Mouse (Mus musculus) heart, embryonic 11.5 days (tissue): Measurements from ENCODE around the gene Ppp2r2d. TPM values are rescaled to one million over a fixed set of nuclear protein-coding genes. Genes with fewer than 3 reads are reported as not detected.

ENCODE experiments used
- ATAC-seq: fragments of 200-750 bp; cut with Nextera tagmentation; replicated peaks from 2 replicates; pipeline ENCODE4 v1.8.0; 2017; ENCODE audit warnings: moderate library complexity; ENCODE audit not compliant: insufficient number of reproducible peaks, low FRiP score, low TSS enrichment
- H3K27ac ChIP-seq: fragments of 300-500 bp; sonication (generic); 2 replicates; pipeline ENCODE4 v1.5.1; 2014; ENCODE audit warnings: mild to moderate bottlenecking, low read depth, low read length
- H3K27me3 ChIP-seq: fragments of 300-500 bp; sonication (generic); 2 replicates; pipeline ENCODE4 v1.6.1; 2014; ENCODE audit warnings: mild to moderate bottlenecking, low read length, mixed read lengths; ENCODE audit not compliant: control insufficient read depth, insufficient read depth
- H3K36me3 ChIP-seq: fragments of 300-500 bp; sonication (generic); 2 replicates; pipeline ENCODE4 v1.6.1; 2014; ENCODE audit warnings: mild to moderate bottlenecking, low read length, moderate library complexity, mixed read lengths; ENCODE audit not compliant: control insufficient read depth, insufficient read depth
- H3K4me1 ChIP-seq: fragments of 300-500 bp; sonication (generic); 2 replicates; pipeline ENCODE4 v1.6.1; 2014; ENCODE audit warnings: low read length; ENCODE audit not compliant: control insufficient read depth, insufficient read depth
- H3K4me2 ChIP-seq: fragments of 300-500 bp; sonication (generic); 2 replicates; pipeline ENCODE4 v1.6.1; 2014; ENCODE audit warnings: mild to moderate bottlenecking, moderate library complexity
- H3K4me3 ChIP-seq: fragments of 300-500 bp; sonication (generic); 2 replicates; pipeline ENCODE4 v1.5.1; 2014; ENCODE audit warnings: low read depth, low read length
- H3K9ac ChIP-seq: fragments of 300-500 bp; sonication (generic); 2 replicates; pipeline ENCODE4 v1.6.1; 2014; ENCODE audit warnings: mild to moderate bottlenecking, low read depth, low read length, moderate library complexity
- H3K9me3 ChIP-seq: fragments of 300-500 bp; sonication (generic); replicated peaks from 2 replicates; pipeline ENCODE4 v1.6.1; 2016; ENCODE audit warnings: low read length; ENCODE audit not compliant: control insufficient read depth
- WGBS: fragments of 180-500 bp; shearing (Covaris S2); extraction: QIAGEN DNeasy Blood & Tissue Kit; methylation state at CpG from one replicate; pipeline ENCODE4 v1.1.7; 2014; ENCODE audit not compliant: insufficient replicate concordance; 5-methylcytosine and 5-hydroxymethylcytosine counted together
- polyA plus RNA-seq: library from polyadenylated mRNA; unstranded; fragments of >200 nt; fragmentation: Nextera tagmentation; extraction: Ambion mirVana; gene quantifications from 2 replicates; pipeline ENCODE4 v1.2.1, GENCODE M21; 2014

Gene Ppp2r2d
- polyA plus RNA-seq, 1 experiment from 2014 or later = 42.8 TPM

DNA sequence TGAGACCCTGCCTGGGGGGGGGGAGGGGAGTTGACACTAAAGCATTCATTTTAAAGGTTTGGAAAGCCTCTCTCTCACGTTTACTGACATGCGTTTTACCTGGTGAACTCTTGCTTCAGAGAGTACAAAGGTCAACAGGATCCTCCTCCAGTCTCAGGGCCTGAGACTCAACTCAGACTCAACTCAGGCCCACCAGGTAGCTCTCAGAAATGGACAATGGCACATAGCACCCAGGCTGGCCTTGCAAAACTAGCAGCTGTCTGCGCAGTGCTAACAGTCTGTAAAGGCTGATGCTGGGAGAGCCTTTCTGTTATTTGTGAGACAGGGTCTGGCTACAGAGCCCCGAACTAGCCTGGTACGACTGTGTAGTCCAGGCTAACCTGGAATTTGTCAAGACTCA lies 62.1 kb downstream of the Ppp2r2d start:
- no peak for ATAC-seq
- H3K4me1 ChIP-seq = peaks cover 23% of the 10 kb centered on the region
- WGBS = 39% methylated on average over 5 of the region's 5 CpGs

DNA sequence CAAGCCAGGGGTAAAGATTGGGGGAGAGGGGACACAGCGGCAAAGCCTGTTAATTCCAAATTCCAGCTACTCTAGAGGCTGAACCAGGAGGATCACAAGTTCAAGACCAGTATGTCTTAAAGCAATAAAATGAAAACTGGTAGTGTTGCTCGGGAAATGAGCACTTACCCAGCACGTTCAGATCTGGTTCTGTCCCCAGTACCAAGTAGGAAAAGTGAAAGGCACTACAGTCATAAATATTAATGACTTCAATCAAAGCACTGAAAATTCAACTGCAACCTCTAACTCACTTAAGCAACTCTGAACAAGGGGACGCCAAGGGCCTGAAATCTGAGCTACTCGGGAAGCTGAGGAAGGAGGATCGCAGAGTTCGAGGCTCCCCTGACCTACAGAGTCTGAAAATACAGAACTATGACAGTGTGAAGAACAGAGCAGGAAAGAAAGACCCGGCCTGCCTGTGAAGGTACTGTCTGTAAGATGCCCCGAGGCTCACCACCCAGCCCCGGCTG lies 62.9 kb downstream of the Ppp2r2d start:
- Histone ChIP-seq H3K4me3 (peak overlapping the region; percentile 70), H3K27ac (peak overlapping the region; percentile 83), H3K36me3 (no peaks in the 10 kb centered on the region), H3K9ac (peak overlapping the region; percentile 80), H3K27me3 (no peaks in the 10 kb centered on the region), H3K4me2 (peak overlapping the region; percentile 74), H3K4me1 (peaks cover 20% of the 10 kb centered on the region), H3K9me3 (no peaks in the 10 kb centered on the region)
- ATAC-seq = no peak
- WGBS = 5% methylated on average over 10 of the region's 10 CpGs

More for the DNA sequence above, 62.1 kb downstream of the Ppp2r2d start:
- H3K9ac ChIP-seq = peak overlapping the region; percentile 80
- H3K27ac ChIP-seq = peak overlapping the region; percentile 83; the same call in 1 of the 2 replicates
- H3K27me3 ChIP-seq = no peaks in the 10 kb centered on the region
- no peaks in the 10 kb centered on the region for H3K9me3 ChIP-seq
- peak overlapping the region; percentile 70 for H3K4me3 ChIP-seq
- no peaks in the 10 kb centered on the region for H3K36me3 ChIP-seq
- peak overlapping the region; percentile 74 for H3K4me2 ChIP-seq

DNA sequence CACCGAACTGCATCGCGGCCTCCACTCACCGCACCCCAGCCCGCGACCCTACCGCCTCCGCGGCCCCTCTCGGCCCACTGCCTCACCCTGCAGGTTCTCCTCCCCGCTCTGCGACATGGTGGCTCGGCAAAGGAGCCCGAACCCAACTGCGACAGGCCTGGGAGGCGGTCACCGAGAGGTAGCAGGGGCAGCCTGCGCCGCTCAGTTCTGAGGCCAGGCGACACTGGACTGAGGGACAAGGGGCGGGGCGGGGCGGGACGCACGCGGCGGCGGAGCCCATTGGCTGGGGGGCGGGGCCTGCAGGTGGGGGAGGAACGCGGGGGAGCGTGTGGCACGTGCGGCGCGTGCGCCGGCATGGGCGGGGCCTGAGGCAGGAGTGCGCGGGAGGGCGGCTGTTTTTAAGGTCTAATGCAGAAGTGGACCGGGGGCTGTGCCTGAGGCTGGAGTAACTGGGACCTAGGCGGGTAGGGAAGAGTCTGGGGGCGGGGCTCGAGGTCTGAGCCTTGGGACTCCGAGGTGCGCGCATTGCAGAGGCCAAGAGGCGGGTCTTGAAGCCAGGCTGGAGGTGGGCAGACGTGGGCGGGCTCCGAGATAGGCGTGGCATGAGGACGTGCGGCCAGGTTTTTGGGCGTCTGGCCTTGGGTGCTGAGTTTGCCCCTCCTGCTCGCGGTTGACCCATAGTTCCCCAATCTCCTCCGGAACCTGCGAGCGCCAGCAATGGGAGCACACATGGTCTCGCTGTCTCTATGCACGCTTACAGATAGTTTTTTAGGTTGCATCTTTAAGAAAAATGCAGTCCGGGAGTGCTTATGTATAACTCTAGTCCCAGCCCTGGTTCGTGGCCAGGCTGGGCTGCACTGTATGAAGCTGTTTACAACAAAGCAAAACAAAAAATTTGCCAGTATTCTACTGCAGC lies 63.7 kb downstream of the Ppp2r2d start, which contains the start of gene Bnip3:
Gene Bnip3 (minus strand): TSS at position 243 of the 916 bp plus-strand sequence.
- H3K36me3 ChIP-seq = no peaks in the 10 kb centered on the region
- H3K9me3 ChIP-seq = no peaks in the 10 kb centered on the region
- H3K27ac ChIP-seq = peak within 1 kb of the TSS; percentile 83
- H3K4me3 ChIP-seq = peak within 1 kb of the TSS; percentile 70
- ATAC-seq = peak; percentile 94
- H3K9ac ChIP-seq = peak within 1 kb of the TSS; percentile 80
- peak within 1 kb of the TSS; percentile 74 for H3K4me2 ChIP-seq
- under 1% methylated on average over 56 of the region's 66 CpGs for WGBS
- H3K27me3 ChIP-seq = no peaks in the 10 kb centered on the region
- H3K4me1 ChIP-seq = peaks cover 20% of the 10 kb centered on the region

DNA sequence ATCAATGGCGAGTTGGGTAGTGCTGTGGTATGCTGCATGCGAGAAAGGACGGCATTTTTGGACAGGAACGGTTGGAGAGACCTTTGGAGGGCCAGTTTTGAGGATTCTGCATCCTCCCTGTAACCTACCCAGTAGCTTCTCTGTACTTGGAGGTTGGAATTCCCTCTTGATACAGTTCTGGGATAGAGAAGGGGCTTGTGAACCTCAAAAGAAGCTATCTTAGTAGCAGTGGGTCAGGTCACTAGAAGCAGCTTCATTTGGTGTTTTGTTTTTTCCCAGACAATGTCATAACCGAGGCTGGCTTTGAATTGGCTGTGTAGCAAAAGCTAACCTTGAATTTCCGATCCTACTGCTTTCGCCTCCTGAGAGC lies 64.3 kb downstream of the Ppp2r2d start:
- Histone ChIP-seq H3K4me1 (peaks cover 20% of the 10 kb centered on the region), H3K9ac (peak overlapping the region; percentile 69; the same call in 1 of the 2 replicates), H3K9me3 (no peaks in the 10 kb centered on the region), H3K4me2 (peak overlapping the region; percentile 74), H3K4me3 (peak overlapping the region; percentile 70), H3K27me3 (no peaks in the 10 kb centered on the region), H3K27ac (peak overlapping the region; percentile 83), H3K36me3 (no peaks in the 10 kb centered on the region)
- ATAC-seq = no peak
- whole genome bisulfite sequencing = 27% methylated on average over 7 of the region's 7 CpGs

DNA sequence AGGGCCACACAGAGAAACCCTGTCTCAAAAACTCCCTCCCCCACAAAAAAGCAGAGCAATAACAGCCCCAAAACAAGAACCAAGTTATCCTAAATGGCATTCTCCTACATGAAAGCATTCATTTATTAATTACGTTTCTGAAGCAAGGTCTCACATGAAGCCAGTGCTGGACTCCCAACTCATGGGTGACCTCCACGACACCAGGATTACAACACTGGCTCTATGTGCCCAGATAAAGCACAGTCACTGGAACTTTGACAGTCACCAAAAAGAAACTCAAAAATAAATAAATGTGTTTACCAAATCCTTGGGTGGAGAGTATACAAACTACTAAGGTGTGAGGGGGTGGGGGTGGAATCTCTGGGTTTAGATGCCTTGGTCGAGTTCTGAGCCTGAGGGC lies 67.7 kb downstream of the Ppp2r2d start:
- no peaks in the 10 kb centered on the region for H3K36me3 ChIP-seq
- H3K4me3 ChIP-seq = no peak overlapping the region
- no peaks in the 10 kb centered on the region for H3K27me3 ChIP-seq
- H3K4me1 ChIP-seq = peaks cover 4% of the 10 kb centered on the region; the same call in 1 of the 2 replicates
- no peak overlapping the region for H3K27ac ChIP-seq
- no peak overlapping the region for H3K4me2 ChIP-seq
- no peak overlapping the region for H3K9ac ChIP-seq
- WGBS = 66% methylated on average over 3 of the region's 3 CpGs
- H3K9me3 ChIP-seq = no peaks in the 10 kb centered on the region
- no peak for ATAC-seq

DNA sequence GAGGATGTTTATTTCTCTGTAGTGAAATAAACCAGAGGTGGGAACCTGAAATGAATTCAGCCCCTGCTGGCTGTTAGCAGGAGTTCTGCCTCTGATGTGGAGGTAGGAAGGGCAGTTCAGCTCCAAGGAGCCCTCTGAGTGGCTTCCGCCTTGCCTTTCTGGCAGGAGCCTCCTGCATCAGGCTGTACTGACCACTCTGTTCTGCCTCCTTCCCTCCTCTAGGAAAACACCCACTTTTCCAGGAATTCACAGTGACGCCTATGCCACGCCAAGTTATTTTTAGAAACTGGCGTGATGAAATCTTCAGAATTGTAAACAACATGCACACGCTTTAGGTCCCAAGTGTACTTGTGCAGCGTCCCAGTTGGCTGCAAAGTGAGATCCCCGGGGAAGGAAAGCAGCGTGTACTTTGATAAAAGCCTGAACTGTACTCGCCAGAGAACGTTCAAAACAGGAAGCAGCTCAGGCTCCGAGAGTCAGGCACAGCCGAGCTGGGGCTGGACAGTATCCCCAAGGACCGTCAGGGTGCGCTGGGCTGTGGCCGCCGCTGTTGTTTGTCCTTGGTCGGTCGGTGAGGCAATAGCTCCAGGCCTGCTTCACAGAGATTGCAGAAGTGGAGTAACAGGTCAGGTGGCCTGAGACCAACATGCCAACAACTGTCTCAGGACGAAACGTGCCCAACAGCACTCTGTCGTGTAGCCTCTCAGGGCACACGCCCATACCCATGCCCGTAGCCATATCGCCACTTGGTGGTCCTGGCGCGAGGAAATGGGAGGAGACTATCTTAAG lies 73.5 kb downstream of the Ppp2r2d start:
- peak overlapping the region; percentile 66 for H3K4me2 ChIP-seq
- H3K9ac ChIP-seq = peak overlapping the region; percentile 66
- H3K27me3 ChIP-seq = no peaks in the 10 kb centered on the region
- peak overlapping the region; percentile 87 for H3K27ac ChIP-seq
- no peaks in the 10 kb centered on the region for H3K4me1 ChIP-seq
- no peaks in the 10 kb centered on the region for H3K9me3 ChIP-seq
- peak overlapping the region; percentile 44 for H3K4me3 ChIP-seq
- H3K36me3 ChIP-seq = no peaks in the 10 kb centered on the region
- peak; percentile 82 for ATAC-seq
- under 1% methylated on average over 26 of the region's 26 CpGs for WGBS

DNA sequence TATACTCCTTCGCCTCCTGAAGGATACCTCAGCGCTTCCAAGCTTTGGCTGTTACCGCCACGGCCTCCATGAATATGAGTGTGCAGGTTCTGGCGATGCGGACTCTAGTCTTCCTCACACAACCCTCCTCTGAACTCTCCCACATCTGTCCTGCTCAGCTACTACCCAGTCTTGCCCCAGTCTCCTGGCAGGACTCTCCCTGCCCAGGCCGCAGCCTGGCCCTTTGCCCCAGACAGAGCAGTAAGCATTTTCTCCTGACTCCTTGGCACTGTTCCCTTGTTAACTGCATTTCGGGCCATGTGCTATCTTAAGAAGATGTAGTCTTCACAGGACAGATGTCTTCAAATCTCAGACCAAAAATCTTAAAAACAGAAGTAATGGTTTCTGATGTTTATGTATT lies 75.7 kb downstream of the Ppp2r2d start:
- Histone ChIP-seq H3K27me3 (no peaks in the 10 kb centered on the region), H3K4me2 (no peak overlapping the region), H3K36me3 (no peaks in the 10 kb centered on the region), H3K27ac (no peak overlapping the region), H3K9me3 (no peaks in the 10 kb centered on the region), H3K4me1 (no peaks in the 10 kb centered on the region), H3K9ac (no peak overlapping the region), H3K4me3 (no peak overlapping the region)
- no peak for ATAC-seq
- 94% methylated on average over 8 of the region's 8 CpGs for WGBS

DNA sequence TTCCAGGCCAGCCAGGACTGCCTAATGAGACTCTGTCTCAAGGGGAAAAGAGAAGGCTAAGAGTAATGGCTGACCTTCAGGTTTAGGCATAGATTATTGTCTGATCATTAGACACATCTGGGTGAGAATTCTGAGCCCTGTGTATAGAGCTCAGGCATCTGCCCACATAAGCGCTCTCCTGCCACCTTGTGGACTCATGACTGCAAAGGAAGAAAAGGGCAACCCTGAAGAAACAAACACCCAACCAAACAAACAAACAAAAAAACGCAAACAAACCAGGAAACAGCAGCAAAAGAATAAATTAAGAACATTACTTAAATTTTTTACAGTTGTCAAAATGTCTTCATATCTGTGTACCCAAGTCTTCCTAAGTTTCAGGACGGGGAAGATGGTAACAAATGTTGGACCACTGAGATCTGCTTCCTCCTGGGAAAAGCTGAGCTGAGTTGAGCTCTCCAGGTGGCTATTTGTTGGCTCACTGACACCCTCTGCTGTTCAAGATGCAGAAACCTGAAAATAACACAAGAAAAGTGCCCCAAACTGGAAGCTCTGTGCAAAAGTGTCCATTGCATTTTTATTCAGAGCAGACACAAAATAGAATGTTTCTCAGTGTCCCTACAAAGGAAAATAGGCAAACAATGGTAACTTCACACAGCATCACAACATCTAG lies 78.0 kb downstream of the Ppp2r2d start:
- Histone ChIP-seq H3K4me3 (no peak overlapping the region), H3K9me3 (no peaks in the 10 kb centered on the region), H3K27me3 (no peaks in the 10 kb centered on the region), H3K4me2 (no peak overlapping the region), H3K4me1 (no peaks in the 10 kb centered on the region), H3K27ac (no peak overlapping the region), H3K9ac (no peak overlapping the region), H3K36me3 (no peaks in the 10 kb centered on the region)
- WGBS = 12% methylated on average over 3 of the region's 3 CpGs
- no peak for ATAC-seq
